Mouse (Mus musculus) left cerebral cortex, adult 18-20 months (tissue): ENCODE results near the gene Vmn2r-ps159. TPM values are rescaled to one million over a fixed set of nuclear protein-coding genes. Genes with fewer than 3 reads are reported as not detected.
"Not testable (repeated sequence)": the region's sequence is repeated elsewhere in the genome, so short reads cannot be mapped to it uniquely, and the experiment has no call there.

Source experiments
- DNase-seq, 2 experiments: peaks; one replicate each; pipeline ENCODE4 v3.0.0; 2021 to 2022; ENCODE audit warnings: low spot score in 2 of 2, mixed read lengths in 1 of 2
- long read RNA-seq, 2 experiments: library from polyadenylated mRNA; stranded (forward); transcript quantifications; one replicate each; pipeline ENCODE4 v2.0.0; 2021
- total RNA-seq, 2 experiments: library from RNA; stranded (reverse); gene quantifications; 2 replicates each; pipeline ENCODE4 v1.2.3; 2021

The Vmn2r-ps159 gene
- not detected for total RNA-seq
- long read RNA-seq, experiment 1: 0 reads
- long read RNA-seq, experiment 2: 0 reads

GRCm38 (mm10) chr4:156330803-156331202, at the start of gene Vmn2r-ps159:
Gene Vmn2r-ps159, plus strand, starts transcription at chr4:156331103.
- not testable (repeated sequence) for DNase-seq

DNA sequence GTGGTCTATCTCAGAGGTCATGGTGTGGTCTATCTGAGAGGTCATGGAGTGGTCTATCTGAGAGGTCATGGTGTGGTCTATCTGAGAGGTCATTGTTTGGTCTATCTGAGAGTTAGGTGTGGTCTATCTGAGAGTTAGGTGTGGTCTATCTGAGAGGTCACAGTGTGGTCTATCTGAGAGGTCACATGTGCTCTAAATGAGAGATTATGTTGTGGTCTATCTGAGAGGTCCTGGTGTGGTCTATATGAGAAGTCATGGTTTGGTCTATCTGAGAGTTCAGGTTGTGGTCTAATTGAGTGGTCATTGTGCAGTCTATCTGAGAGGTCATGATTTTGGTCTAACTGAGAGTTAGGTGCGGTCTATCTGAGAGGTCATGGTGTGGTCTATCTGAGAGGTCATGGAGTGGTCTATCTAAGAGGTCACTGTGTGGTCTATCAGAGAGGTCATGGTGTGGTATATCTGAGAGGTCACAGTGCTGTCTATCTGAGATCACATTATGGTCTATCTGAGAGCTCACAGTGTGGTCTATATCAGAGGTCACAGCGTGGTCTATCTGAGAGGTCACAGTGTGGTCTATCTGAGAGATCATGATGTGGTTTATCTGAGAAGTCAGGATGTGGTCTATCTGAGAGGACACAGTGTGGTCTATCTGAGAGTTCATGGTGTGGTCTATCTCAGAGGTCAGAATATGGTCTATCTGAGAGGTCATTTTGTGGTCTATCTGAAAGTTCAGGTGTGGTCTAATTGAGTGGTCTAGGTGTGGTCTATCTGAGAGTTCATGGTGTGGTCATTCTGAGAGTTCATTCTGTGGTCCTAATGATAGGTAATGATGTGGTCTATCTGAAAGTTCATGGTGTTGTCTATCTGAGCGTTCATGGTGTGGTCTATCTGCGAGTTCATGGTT, 10.9 kb downstream of the Vmn2r-ps159 start:
- DNase-seq: not testable (repeated sequence)

GRCm38 (mm10) chr4:156342569-156343325, 11.8 kb downstream of the Vmn2r-ps159 start:
- DNase-seq: no peak

GRCm38 (mm10) chr4:156343332-156343731, 12.4 kb downstream of the Vmn2r-ps159 start:
- no peak for DNase-seq

- DNase-seq: not testable (repeated sequence)
Observed at GRCm38 (mm10) chr4:156356756-156357437, 26.0 kb downstream of the Vmn2r-ps159 start.

Other genes with a start within 250 kb of the Vmn2r-ps159 start
- 10 to 100 TPM; 29.4 to 30.7 TPM for gene 9430015G10Rik, start 221.1 kb upstream of the Vmn2r-ps159 start, total RNA-seq
- 1 to 10 TPM in 1 of 2 experiments, under 1 TPM in 1; 0.77 to 1.1 TPM for gene Rnf223, start 200.6 kb upstream of the Vmn2r-ps159 start, total RNA-seq
- 100 to 1,000 TPM; 118 to 129 TPM for gene Agrn, start 133.6 kb upstream of the Vmn2r-ps159 start, total RNA-seq
- 1 to 10 TPM in 1 of 2 experiments, under 1 TPM in 1; 0.63 to 1.4 TPM for gene Isg15, start 130.3 kb upstream of the Vmn2r-ps159 start, total RNA-seq
- 1 to 10 TPM; 5.8 to 6.0 TPM for gene AW011738, start 127.8 kb upstream of the Vmn2r-ps159 start, total RNA-seq
- gene Perm1, start 115.2 kb upstream of the Vmn2r-ps159 start, total RNA-seq: under 1 TPM; 0.19 to 0.33 TPM
- gene Plekhn1, start 96.2 kb upstream of the Vmn2r-ps159 start, total RNA-seq: 10 to 100 TPM; 34.2 to 40.1 TPM
- gene Noc2l, start 95.1 kb upstream of the Vmn2r-ps159 start, total RNA-seq: 10 to 100 TPM; 70.4 to 71.6 TPM
- 1 to 10 TPM; 4.0 to 5.6 TPM for gene Samd11, start 75.4 kb upstream of the Vmn2r-ps159 start, total RNA-seq